Mouse (Mus musculus) heart, embryonic 11.5 days (tissue): ENCODE results near the gene Phf10. TPM values are rescaled to one million over a fixed set of nuclear protein-coding genes. Genes with fewer than 3 reads are reported as not detected.

Experiments used
- ATAC-seq: fragments of 200-750 bp; cut with Nextera tagmentation; replicated peaks from 2 replicates; pipeline ENCODE4 v1.8.0; 2017; ENCODE audit warnings: moderate library complexity; ENCODE audit not compliant: insufficient number of reproducible peaks, low FRiP score, low TSS enrichment
- H3K27ac ChIP-seq: fragments of 300-500 bp; sonication (generic); 2 replicates; pipeline ENCODE4 v1.5.1; 2014; ENCODE audit warnings: mild to moderate bottlenecking, low read depth, low read length
- H3K27me3 ChIP-seq: fragments of 300-500 bp; sonication (generic); 2 replicates; pipeline ENCODE4 v1.6.1; 2014; ENCODE audit warnings: mild to moderate bottlenecking, low read length, mixed read lengths; ENCODE audit not compliant: control insufficient read depth, insufficient read depth
- H3K36me3 ChIP-seq: fragments of 300-500 bp; sonication (generic); 2 replicates; pipeline ENCODE4 v1.6.1; 2014; ENCODE audit warnings: mild to moderate bottlenecking, low read length, moderate library complexity, mixed read lengths; ENCODE audit not compliant: control insufficient read depth, insufficient read depth
- H3K4me1 ChIP-seq: fragments of 300-500 bp; sonication (generic); 2 replicates; pipeline ENCODE4 v1.6.1; 2014; ENCODE audit warnings: low read length; ENCODE audit not compliant: control insufficient read depth, insufficient read depth
- H3K4me2 ChIP-seq: fragments of 300-500 bp; sonication (generic); 2 replicates; pipeline ENCODE4 v1.6.1; 2014; ENCODE audit warnings: mild to moderate bottlenecking, moderate library complexity
- H3K4me3 ChIP-seq: fragments of 300-500 bp; sonication (generic); 2 replicates; pipeline ENCODE4 v1.5.1; 2014; ENCODE audit warnings: low read depth, low read length
- H3K9ac ChIP-seq: fragments of 300-500 bp; sonication (generic); 2 replicates; pipeline ENCODE4 v1.6.1; 2014; ENCODE audit warnings: mild to moderate bottlenecking, low read depth, low read length, moderate library complexity
- H3K9me3 ChIP-seq: fragments of 300-500 bp; sonication (generic); replicated peaks from 2 replicates; pipeline ENCODE4 v1.6.1; 2016; ENCODE audit warnings: low read length; ENCODE audit not compliant: control insufficient read depth
- WGBS: fragments of 180-500 bp; shearing (Covaris S2); extraction: QIAGEN DNeasy Blood & Tissue Kit; methylation state at CpG from one replicate; pipeline ENCODE4 v1.1.7; 2014; ENCODE audit not compliant: insufficient replicate concordance; 5-methylcytosine and 5-hydroxymethylcytosine counted together
- polyA plus RNA-seq: library from polyadenylated mRNA; unstranded; fragments of >200 nt; fragmentation: Nextera tagmentation; extraction: Ambion mirVana; gene quantifications from 2 replicates; pipeline ENCODE4 v1.2.1, GENCODE M21; 2014

Phf10 gene
- polyA plus RNA-seq, 1 experiment from 2014 or later: 36.7 TPM

GRCm38 (mm10) chr17:14930697-14931096, 30.4 kb downstream of the Phf10 start:
- no peak for ATAC-seq
- Histone ChIP-seq H3K4me1 (no peaks in the 10 kb centered on the region), H3K36me3 (no peaks in the 10 kb centered on the region), H3K27ac (no peak overlapping the region), H3K27me3 (no peaks in the 10 kb centered on the region), H3K9ac (no peak overlapping the region), H3K4me3 (no peak overlapping the region), H3K9me3 (no peaks in the 10 kb centered on the region), H3K4me2 (no peak overlapping the region)
- 68% methylated on average over 7 of the region's 7 CpGs for WGBS

DNA sequence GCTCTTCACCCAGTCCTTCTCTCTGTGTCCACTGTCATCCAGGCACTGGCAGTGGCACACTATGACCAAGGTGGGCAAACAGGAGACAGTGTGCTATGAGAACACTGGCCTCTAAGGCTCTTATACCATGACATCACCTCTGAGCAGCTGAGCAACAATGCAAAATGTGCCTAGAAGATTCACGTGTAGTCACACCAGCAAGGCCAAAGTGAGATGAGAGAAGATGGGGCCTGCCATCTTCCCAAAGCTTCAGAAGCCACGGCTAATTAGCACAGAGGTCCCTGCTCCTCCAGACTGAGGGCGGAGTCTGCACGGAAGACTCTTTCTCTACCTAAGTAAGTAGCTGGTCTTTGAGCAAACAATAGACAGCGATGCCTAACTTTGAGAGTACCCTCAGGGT, 32.4 kb downstream of the Phf10 start:
- ATAC-seq: no peak
- 70% methylated on average over 5 of the region's 5 CpGs for WGBS
- Histone ChIP-seq H3K27me3 (no peaks in the 10 kb centered on the region), H3K9ac (no peak overlapping the region), H3K9me3 (no peaks in the 10 kb centered on the region), H3K36me3 (no peaks in the 10 kb centered on the region), H3K4me1 (no peaks in the 10 kb centered on the region), H3K4me2 (no peak overlapping the region), H3K27ac (no peak overlapping the region), H3K4me3 (no peak overlapping the region)

DNA sequence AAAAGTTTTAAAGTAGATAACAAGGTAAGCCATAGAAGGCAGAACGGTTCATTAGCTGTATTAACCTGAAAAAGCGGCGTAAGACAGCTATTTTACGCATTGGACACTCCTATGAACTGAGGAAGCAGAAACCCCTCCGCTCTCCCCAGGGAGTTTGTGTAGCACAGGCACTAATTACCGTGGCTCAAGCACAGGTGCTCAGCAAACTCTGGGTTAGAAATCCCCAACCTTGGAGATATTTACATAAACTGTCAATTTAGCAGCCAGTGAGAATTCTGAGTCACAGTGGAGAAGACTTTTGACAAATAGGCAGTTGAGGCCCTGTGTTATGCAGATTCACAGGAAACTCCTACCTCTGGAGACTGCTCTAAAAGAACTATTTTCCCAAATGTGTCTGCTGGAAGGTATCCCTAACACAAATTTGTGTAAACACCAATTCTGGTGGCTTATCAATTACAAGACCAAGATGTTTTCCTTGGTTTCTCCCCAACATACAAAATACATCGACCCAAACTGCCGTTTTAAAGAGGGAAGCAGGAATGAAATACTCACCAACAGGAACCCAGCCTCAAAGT, 33.3 kb downstream of the Phf10 start:
- no peaks in the 10 kb centered on the region for H3K4me1 ChIP-seq
- no peak for ATAC-seq
- no peak overlapping the region for H3K4me2 ChIP-seq
- WGBS: 75% methylated on average over 8 of the region's 8 CpGs
- H3K36me3 ChIP-seq: no peaks in the 10 kb centered on the region
- no peak overlapping the region for H3K4me3 ChIP-seq
- no peak overlapping the region for H3K9ac ChIP-seq
- H3K27me3 ChIP-seq: no peaks in the 10 kb centered on the region
- no peak overlapping the region for H3K27ac ChIP-seq
- no peaks in the 10 kb centered on the region for H3K9me3 ChIP-seq

GRCm38 (mm10) chr17:14921582-14921981, 39.5 kb downstream of the Phf10 start:
- no peak overlapping the region for H3K4me2 ChIP-seq
- no peaks in the 10 kb centered on the region for H3K36me3 ChIP-seq
- H3K4me1 ChIP-seq: no peaks in the 10 kb centered on the region
- H3K4me3 ChIP-seq: no peak overlapping the region
- no peaks in the 10 kb centered on the region for H3K9me3 ChIP-seq
- no peak overlapping the region for H3K27ac ChIP-seq
- 50% methylated on average over 6 of the region's 6 CpGs for WGBS
- no peak for ATAC-seq
- 0 out of 2 replicates have a peak, but pooled peaks cover 2% of the 10 kb centered on the region for H3K27me3 ChIP-seq
- no peak overlapping the region for H3K9ac ChIP-seq

GRCm38 (mm10) chr17:14917866-14918265, 43.2 kb downstream of the Phf10 start:
- Histone ChIP-seq H3K9me3 (no peaks in the 10 kb centered on the region), H3K4me3 (no peak overlapping the region), H3K4me2 (no peak overlapping the region), H3K9ac (no peak overlapping the region), H3K27me3 (0 out of 2 replicates have a peak, but pooled peaks cover 2% of the 10 kb centered on the region), H3K4me1 (no peaks in the 10 kb centered on the region), H3K27ac (no peak overlapping the region), H3K36me3 (no peaks in the 10 kb centered on the region)
- WGBS: 87% methylated on average over 8 of the region's 8 CpGs
- ATAC-seq: no peak

GRCm38 (mm10) chr17:14914401-14914800, 46.7 kb downstream of the Phf10 start:
- Histone ChIP-seq H3K4me2 (no peak overlapping the region), H3K4me1 (no peaks in the 10 kb centered on the region), H3K9ac (no peak overlapping the region), H3K9me3 (no peaks in the 10 kb centered on the region), H3K4me3 (no peak overlapping the region), H3K27me3 (0 out of 2 replicates have a peak, but pooled peaks cover under 1% of the 10 kb centered on the region), H3K27ac (no peak overlapping the region), H3K36me3 (no peaks in the 10 kb centered on the region)
- no peak for ATAC-seq
- WGBS: 82% methylated on average over 4 of the region's 4 CpGs

DNA sequence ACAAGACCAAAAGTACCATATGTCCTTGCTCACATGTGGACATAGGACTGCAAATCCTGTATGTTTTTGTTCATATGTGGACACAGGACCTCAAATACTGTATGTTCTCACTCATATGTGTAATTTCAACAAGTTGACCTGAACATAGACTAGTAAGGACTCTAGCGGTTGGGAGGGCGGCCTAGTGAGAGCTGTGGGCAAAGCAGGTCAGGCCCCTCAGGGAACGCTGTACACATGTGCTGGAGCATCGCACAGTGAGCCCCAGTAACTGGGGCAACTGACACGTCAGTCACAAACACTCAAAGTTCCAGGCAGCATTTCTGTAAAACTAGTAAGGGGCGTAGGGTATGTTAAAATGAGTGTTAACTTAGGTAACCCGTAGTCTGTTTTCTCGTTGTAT, 48.1 kb downstream of the Phf10 start:
- Histone ChIP-seq H3K4me2 (no peak overlapping the region), H3K9me3 (no peaks in the 10 kb centered on the region), H3K4me1 (no peaks in the 10 kb centered on the region), H3K9ac (no peak overlapping the region), H3K36me3 (no peaks in the 10 kb centered on the region), H3K4me3 (no peak overlapping the region), H3K27ac (no peak overlapping the region), H3K27me3 (no peaks in the 10 kb centered on the region)
- ATAC-seq: no peak
- 85% methylated on average over 8 of the region's 8 CpGs for WGBS

GRCm38 (mm10) chr17:14912420-14912819, 48.7 kb downstream of the Phf10 start:
- H3K27me3 ChIP-seq: no peaks in the 10 kb centered on the region
- H3K4me3 ChIP-seq: no peak overlapping the region
- no peak overlapping the region for H3K4me2 ChIP-seq
- H3K27ac ChIP-seq: no peak overlapping the region
- no peak for ATAC-seq
- no peaks in the 10 kb centered on the region for H3K4me1 ChIP-seq
- H3K9me3 ChIP-seq: no peaks in the 10 kb centered on the region
- H3K36me3 ChIP-seq: no peaks in the 10 kb centered on the region
- WGBS: 48% methylated on average over 6 of the region's 6 CpGs
- no peak overlapping the region for H3K9ac ChIP-seq

GRCm38 (mm10) chr17:14910771-14911170, 50.3 kb downstream of the Phf10 start:
- Histone ChIP-seq H3K4me3 (no peak overlapping the region), H3K27me3 (no peaks in the 10 kb centered on the region; the same call in 1 of the 2 replicates), H3K9ac (no peak overlapping the region), H3K27ac (no peak overlapping the region), H3K4me2 (no peak overlapping the region), H3K9me3 (no peaks in the 10 kb centered on the region), H3K4me1 (no peaks in the 10 kb centered on the region), H3K36me3 (no peaks in the 10 kb centered on the region)
- ATAC-seq: no peak
- WGBS: 87% methylated on average over 5 of the region's 5 CpGs
